Mouse (Mus musculus) embryonic facial prominence, embryonic 12.5 days (tissue): Measurements from ENCODE around the gene Olfr630. TPM values are rescaled to one million over a fixed set of nuclear protein-coding genes. Genes with fewer than 3 reads are reported as not detected.
"Not testable (repeated sequence)": the region's sequence is repeated elsewhere in the genome, so short reads cannot be mapped to it uniquely, and the experiment has no call there.

Experiments used
- ATAC-seq: fragments of 200-750 bp; cut with Nextera tagmentation; 2 replicates; pipeline ENCODE4 v1.8.0; 2017; ENCODE audit not compliant: insufficient number of reproducible peaks, insufficient read depth, low FRiP score, low TSS enrichment
- H3K27ac ChIP-seq: fragments of 300-500 bp; sonication (generic); 2 replicates; pipeline ENCODE4 v1.5.1; 2016; ENCODE audit warnings: mild to moderate bottlenecking
- H3K27me3 ChIP-seq: fragments of 300-500 bp; sonication (generic); 2 replicates; pipeline ENCODE4 v1.6.1; 2016; ENCODE audit warnings: mild to moderate bottlenecking, moderate library complexity
- H3K36me3 ChIP-seq: fragments of 300-500 bp; sonication (generic); 2 replicates; pipeline ENCODE4 v1.6.1; 2016; ENCODE audit warnings: mild to moderate bottlenecking
- H3K4me1 ChIP-seq: fragments of 300-500 bp; sonication (generic); 2 replicates; pipeline ENCODE4 v1.6.1; 2016
- H3K4me2 ChIP-seq: fragments of 300-500 bp; sonication (generic); replicated peaks from 2 replicates; pipeline ENCODE4 v1.6.1; 2016; ENCODE audit warnings: mild to moderate bottlenecking, moderate library complexity
- H3K4me3 ChIP-seq: fragments of 300-500 bp; sonication (generic); 2 replicates; pipeline ENCODE4 v1.5.1; 2016; ENCODE audit warnings: mild to moderate bottlenecking
- H3K9ac ChIP-seq: fragments of 300-500 bp; sonication (generic); 2 replicates; pipeline ENCODE4 v1.6.1; 2016; ENCODE audit warnings: mild to moderate bottlenecking, moderate library complexity
- H3K9me3 ChIP-seq: fragments of 300-500 bp; sonication (generic); 2 replicates; pipeline ENCODE4 v1.6.1; 2016; ENCODE audit warnings: mild to moderate bottlenecking, moderate library complexity
- WGBS: fragments of 180-500 bp; shearing (Covaris S2); methylation state at CpG from one replicate; pipeline ENCODE4 v1.1.7; 2016; 5-methylcytosine and 5-hydroxymethylcytosine counted together
- polyA plus RNA-seq: library from polyadenylated mRNA; unstranded; fragments of >200 nt; fragmentation: Nextera tagmentation; extraction: Ambion mirVana; gene quantifications from 2 replicates; pipeline ENCODE4 v1.2.1, GENCODE M21; 2016

Gene Olfr630
- not detected in 2 replicates for polyA plus RNA-seq

GRCm38 (mm10) chr7:103757233-103757632, at the start of gene Olfr630:
Olfr630 (minus strand) TSS chr7:103757333.
- no peaks in the 10 kb centered on the region for H3K27me3 ChIP-seq
- no peaks in the 10 kb centered on the region for H3K4me1 ChIP-seq
- H3K9ac ChIP-seq = no peak within 1 kb of the TSS
- H3K27ac ChIP-seq = no peak within 1 kb of the TSS
- H3K36me3 ChIP-seq = no peaks in the 10 kb centered on the region
- H3K9me3 ChIP-seq = no peaks in the 10 kb centered on the region
- H3K4me2 ChIP-seq = no peak within 1 kb of the TSS
- H3K4me3 ChIP-seq = no peak within 1 kb of the TSS
- no peak for ATAC-seq
- WGBS = 46% methylated on average over 2 of the region's 2 CpGs

- no peaks in the 10 kb centered on the region for H3K36me3 ChIP-seq
- H3K4me3 ChIP-seq = no peak overlapping the region
- H3K27ac ChIP-seq = no peak overlapping the region
- ATAC-seq = no peak
- H3K4me1 ChIP-seq = no peaks in the 10 kb centered on the region
- no peaks in the 10 kb centered on the region for H3K27me3 ChIP-seq
- 69% methylated on average over 1 of the region's 1 CpGs for WGBS
- H3K9ac ChIP-seq = no peak overlapping the region
- no peak overlapping the region for H3K4me2 ChIP-seq
- H3K9me3 ChIP-seq = no peaks in the 10 kb centered on the region
Measured at GRCm38 (mm10) chr7:103806856-103807255, 49.7 kb upstream of the Olfr630 start.

- no peak for ATAC-seq
Measured at GRCm38 (mm10) chr7:103792669-103793388, 35.7 kb upstream of the Olfr630 start.

GRCm38 (mm10) chr7:103791721-103792120, 34.6 kb upstream of the Olfr630 start, which contains the start of gene Olfr67:
Olfr67 (minus strand) TSS chr7:103791821.
- 81% methylated on average over 3 of the region's 3 CpGs for WGBS
- Histone ChIP-seq H3K4me2 (no peak within 1 kb of the TSS), H3K4me1 (no peaks in the 10 kb centered on the region), H3K27me3 (no peaks in the 10 kb centered on the region), H3K36me3 (no peaks in the 10 kb centered on the region), H3K27ac (no peak within 1 kb of the TSS), H3K9ac (no peak within 1 kb of the TSS), H3K4me3 (no peak within 1 kb of the TSS), H3K9me3 (no peaks in the 10 kb centered on the region)
- ATAC-seq = no peak

More at GRCm38 (mm10) chr7:103792669-103793388, 35.7 kb upstream of the Olfr630 start:
- 24% methylated on average over 4 of the region's 4 CpGs for WGBS
- Histone ChIP-seq H3K4me1 (no peaks in the 10 kb centered on the region), H3K27me3 (no peaks in the 10 kb centered on the region), H3K27ac (no peak overlapping the region), H3K4me2 (no peak overlapping the region), H3K4me3 (no peak overlapping the region), H3K9me3 (no peaks in the 10 kb centered on the region), H3K9ac (no peak overlapping the region), H3K36me3 (no peaks in the 10 kb centered on the region)

GRCm38 (mm10) chr7:103779598-103779997, 22.5 kb upstream of the Olfr630 start, which contains the start of gene Olfr68:
Olfr68 (minus strand) TSS chr7:103779698.
- Histone ChIP-seq H3K27me3 (no peaks in the 10 kb centered on the region), H3K27ac (no peak within 1 kb of the TSS), H3K4me3 (no peak within 1 kb of the TSS), H3K4me1 (no peaks in the 10 kb centered on the region), H3K4me2 (no peak within 1 kb of the TSS), H3K36me3 (no peaks in the 10 kb centered on the region), H3K9me3 (no peaks in the 10 kb centered on the region), H3K9ac (no peak within 1 kb of the TSS)
- 67% methylated on average over 3 of the region's 3 CpGs for WGBS
- no peak for ATAC-seq

GRCm38 (mm10) chr7:103777652-103778051, 20.5 kb upstream of the Olfr630 start:
- not testable (repeated sequence) for H3K9ac ChIP-seq, H3K36me3 ChIP-seq, H3K9me3 ChIP-seq, H3K27me3 ChIP-seq, H3K4me2 ChIP-seq, ATAC-seq, H3K27ac ChIP-seq, H3K4me1 ChIP-seq, H3K4me3 ChIP-seq
- WGBS = 85% methylated on average over 4 of the region's 4 CpGs

GRCm38 (mm10) chr7:103771494-103771893, 14.4 kb upstream of the Olfr630 start, which contains the start of gene Olfr69:
Olfr69 (minus strand) TSS chr7:103771594.
- Histone ChIP-seq H3K27me3 (no peaks in the 10 kb centered on the region), H3K4me3 (no peak within 1 kb of the TSS), H3K36me3 (no peaks in the 10 kb centered on the region), H3K9ac (no peak within 1 kb of the TSS), H3K4me2 (no peak within 1 kb of the TSS), H3K27ac (no peak within 1 kb of the TSS), H3K9me3 (no peaks in the 10 kb centered on the region), H3K4me1 (no peaks in the 10 kb centered on the region)
- ATAC-seq = no peak
- WGBS = 66% methylated on average over 2 of the region's 2 CpGs

- H3K9me3 ChIP-seq, H3K4me1 ChIP-seq, ATAC-seq, H3K4me3 ChIP-seq, H3K9ac ChIP-seq, H3K27me3 ChIP-seq, H3K4me2 ChIP-seq, H3K36me3 ChIP-seq, H3K27ac ChIP-seq: not testable (repeated sequence)
- WGBS = 83% methylated on average over 6 of the region's 6 CpGs
Measured at GRCm38 (mm10) chr7:103767687-103768086, 10.6 kb upstream of the Olfr630 start.

- ATAC-seq, H3K9ac ChIP-seq, H3K36me3 ChIP-seq, H3K27ac ChIP-seq, H3K4me1 ChIP-seq, H3K4me3 ChIP-seq, H3K9me3 ChIP-seq, H3K4me2 ChIP-seq, H3K27me3 ChIP-seq: not testable (repeated sequence)
- 88% methylated on average over 6 of the region's 6 CpGs for WGBS
Measured at GRCm38 (mm10) chr7:103762212-103762611, 5.1 kb upstream of the Olfr630 start.

- no peak within 1 kb of the TSS for H3K9ac ChIP-seq
- H3K27me3 ChIP-seq = no peaks in the 10 kb centered on the region
- H3K4me1 ChIP-seq = no peaks in the 10 kb centered on the region
- no peaks in the 10 kb centered on the region for H3K9me3 ChIP-seq
- H3K27ac ChIP-seq = no peak within 1 kb of the TSS
- 75% methylated on average over 2 of the region's 2 CpGs for WGBS
- H3K4me3 ChIP-seq = no peak within 1 kb of the TSS
- no peak within 1 kb of the TSS for H3K4me2 ChIP-seq
- H3K36me3 ChIP-seq = no peaks in the 10 kb centered on the region
- ATAC-seq = no peak
Measured at GRCm38 (mm10) chr7:103744843-103745242, 12.3 kb downstream of the Olfr630 start, which contains the start of gene Olfr629. Olfr629 (minus strand) TSS chr7:103744943.

- WGBS = 76% methylated on average over 1 of the region's 1 CpGs
- no peaks in the 10 kb centered on the region for H3K9me3 ChIP-seq
- no peak for ATAC-seq
Measured at GRCm38 (mm10) chr7:103730074-103730473, 27.1 kb downstream of the Olfr630 start, which contains the start of gene Olfr628. Olfr628 (plus strand) TSS chr7:103730374.

GRCm38 (mm10) chr7:103716398-103716797, 40.7 kb downstream of the Olfr630 start:
- 100% methylated on average over 1 of the region's 1 CpGs for whole genome bisulfite sequencing
- H3K9me3 ChIP-seq, H3K4me1 ChIP-seq, H3K4me2 ChIP-seq, H3K36me3 ChIP-seq, ATAC-seq, H3K9ac ChIP-seq, H3K4me3 ChIP-seq, H3K27me3 ChIP-seq, H3K27ac ChIP-seq: not testable (repeated sequence)

More at GRCm38 (mm10) chr7:103730074-103730473, 27.1 kb downstream of the Olfr630 start, which contains the start of gene Olfr628:
- no peak within 1 kb of the TSS for H3K27ac ChIP-seq
- H3K36me3 ChIP-seq = no peaks in the 10 kb centered on the region
- H3K4me3 ChIP-seq = no peak within 1 kb of the TSS
- no peaks in the 10 kb centered on the region for H3K27me3 ChIP-seq
- no peak within 1 kb of the TSS for H3K9ac ChIP-seq
- H3K4me2 ChIP-seq = no peak within 1 kb of the TSS
- H3K4me1 ChIP-seq = no peaks in the 10 kb centered on the region
